Mouse (Mus musculus): ENCODE measurements around the gene Emc3.

GRCm38 (mm10) chr6:113471297-113471936, 60.0 kb downstream of the Emc3 start, which contains the start of gene Il17rc:
- no peak for TF ChIP-seq CTCF (IDR thresholded peaks at IDR 0.05; ENCODE audit: control insufficient read depth, insufficient read depth, low read length)
- TF ChIP-seq POLR2A (IDR thresholded peaks at IDR 0.05; ENCODE audit: borderline replicate concordance, control insufficient read depth, low read depth, low read length) = no peak

Data from bone marrow, adult 2 months (tissue).